Mouse (Mus musculus) neural tube, embryonic 12.5 days (tissue): ENCODE measurements around the gene Nudt8. TPM values are rescaled to one million over a fixed set of nuclear protein-coding genes. Genes with fewer than 3 reads are reported as not detected.
A peak's percentile ranks its signal among the peaks of the same experiment; 100 is the strongest.

Source experiments
- ATAC-seq: fragments of 200-750 bp; cut with Nextera tagmentation; 2 replicates; pipeline ENCODE4 v1.8.0; 2017; ENCODE audit warnings: low read depth, mild to moderate bottlenecking, moderate TSS enrichment, moderate library complexity; ENCODE audit not compliant: low FRiP score
- H3K27ac ChIP-seq: fragments of 300-500 bp; sonication (generic); 2 replicates; pipeline ENCODE4 v1.5.1; 2016
- H3K27me3 ChIP-seq: fragments of 300-500 bp; sonication (generic); replicated peaks from 2 replicates; pipeline ENCODE4 v1.6.1; 2016; ENCODE audit warnings: mild to moderate bottlenecking
- H3K36me3 ChIP-seq: fragments of 300-500 bp; sonication (generic); 2 replicates; pipeline ENCODE4 v1.6.1; 2016; ENCODE audit warnings: mild to moderate bottlenecking
- H3K4me1 ChIP-seq: fragments of 300-500 bp; sonication (generic); 2 replicates; pipeline ENCODE4 v1.6.1; 2016
- H3K4me2 ChIP-seq: fragments of 300-500 bp; sonication (generic); replicated peaks from 2 replicates; pipeline ENCODE4 v1.6.1; 2016; ENCODE audit warnings: mild to moderate bottlenecking
- H3K4me3 ChIP-seq: fragments of 300-500 bp; sonication (generic); 2 replicates; pipeline ENCODE4 v1.5.1; 2016
- H3K9ac ChIP-seq: fragments of 300-500 bp; sonication (generic); 2 replicates; pipeline ENCODE4 v1.6.1; 2016; ENCODE audit warnings: mild to moderate bottlenecking
- H3K9me3 ChIP-seq: fragments of 300-500 bp; sonication (generic); 2 replicates; pipeline ENCODE4 v1.6.1; 2016; ENCODE audit warnings: mild to moderate bottlenecking
- WGBS: fragments of 180-500 bp; shearing (Covaris S2); methylation state at CpG from one replicate; pipeline ENCODE4 v1.1.7; 2016; 5-methylcytosine and 5-hydroxymethylcytosine counted together
- polyA plus RNA-seq: library from polyadenylated mRNA; unstranded; fragments of >200 nt; fragmentation: Nextera tagmentation; extraction: Ambion mirVana; gene quantifications from 2 replicates; pipeline ENCODE4 v1.2.1, GENCODE M21; 2016

Nudt8 gene
- polyA plus RNA-seq, 1 experiment from 2014 or later: 20.6 TPM

GRCm38 (mm10) chr19:4003112-4003511 lies 2.7 kb downstream of the Nudt8 start, which contains the start of gene Doc2g:
Gene Doc2g, plus strand, starts transcription at chr19:4003313.
- no peak within 1 kb of the TSS for H3K9ac ChIP-seq
- peaks cover 17% of the 10 kb centered on the region for H3K4me1 ChIP-seq
- no peak within 1 kb of the TSS for H3K4me3 ChIP-seq
- H3K4me2 ChIP-seq: no peak within 1 kb of the TSS
- no peaks in the 10 kb centered on the region for H3K9me3 ChIP-seq
- no peak within 1 kb of the TSS for H3K27ac ChIP-seq
- WGBS: 84% methylated on average over 1 of the region's 1 CpGs
- ATAC-seq: no peak
- H3K36me3 ChIP-seq: peaks cover 33% of the 10 kb centered on the region
- H3K27me3 ChIP-seq: no peaks in the 10 kb centered on the region

GRCm38 (mm10) chr19:4003641-4004040 lies 3.3 kb downstream of the Nudt8 start:
- 81% methylated on average over 12 of the region's 12 CpGs for WGBS
- no peak overlapping the region for H3K4me2 ChIP-seq
- no peak overlapping the region for H3K27ac ChIP-seq
- peaks cover 38% of the 10 kb centered on the region for H3K36me3 ChIP-seq
- no peaks in the 10 kb centered on the region for H3K9me3 ChIP-seq
- peaks cover 17% of the 10 kb centered on the region for H3K4me1 ChIP-seq
- H3K9ac ChIP-seq: no peak overlapping the region
- no peaks in the 10 kb centered on the region for H3K27me3 ChIP-seq
- no peak for ATAC-seq
- H3K4me3 ChIP-seq: no peak overlapping the region

- Histone ChIP-seq H3K36me3 (peaks cover 45% of the 10 kb centered on the region), H3K27ac (no peak overlapping the region), H3K4me2 (no peak overlapping the region), H3K4me3 (no peak overlapping the region), H3K4me1 (peaks cover 17% of the 10 kb centered on the region), H3K9ac (no peak overlapping the region), H3K27me3 (no peaks in the 10 kb centered on the region), H3K9me3 (no peaks in the 10 kb centered on the region)
- ATAC-seq: no peak
- 88% methylated on average over 15 of the region's 15 CpGs for WGBS
These were observed 4.0 kb downstream of the Nudt8 start for GRCm38 (mm10) chr19:4004331-4004730.

GRCm38 (mm10) chr19:4005091-4005490 lies 4.7 kb downstream of the Nudt8 start:
- no peaks in the 10 kb centered on the region for H3K9me3 ChIP-seq
- no peak overlapping the region for H3K27ac ChIP-seq
- peaks cover 53% of the 10 kb centered on the region for H3K36me3 ChIP-seq

GRCm38 (mm10) chr19:4005971-4006370 lies 5.6 kb downstream of the Nudt8 start:
- WGBS: 92% methylated on average over 8 of the region's 8 CpGs
- H3K27ac ChIP-seq: no peak overlapping the region
- no peaks in the 10 kb centered on the region for H3K27me3 ChIP-seq
- no peak overlapping the region for H3K4me3 ChIP-seq
- no peak overlapping the region for H3K9ac ChIP-seq
- no peaks in the 10 kb centered on the region for H3K9me3 ChIP-seq
- H3K4me2 ChIP-seq: no peak overlapping the region
- ATAC-seq: no peak
- H3K36me3 ChIP-seq: peaks cover 57% of the 10 kb centered on the region
- peaks cover 9% of the 10 kb centered on the region for H3K4me1 ChIP-seq

More at GRCm38 (mm10) chr19:4005091-4005490, 4.7 kb downstream of the Nudt8 start:
- no peak for ATAC-seq
- WGBS: 88% methylated on average over 9 of the region's 9 CpGs
- no peak overlapping the region for H3K4me2 ChIP-seq
- H3K9ac ChIP-seq: no peak overlapping the region
- H3K4me1 ChIP-seq: peaks cover 12% of the 10 kb centered on the region
- H3K27me3 ChIP-seq: no peaks in the 10 kb centered on the region
- no peak overlapping the region for H3K4me3 ChIP-seq

- peaks cover 44% of the 10 kb centered on the region for H3K36me3 ChIP-seq
- no peaks in the 10 kb centered on the region for H3K27me3 ChIP-seq
- H3K9ac ChIP-seq: no peak overlapping the region
- peaks cover 6% of the 10 kb centered on the region for H3K4me1 ChIP-seq
- 92% methylated on average over 5 of the region's 5 CpGs for WGBS
- no peak overlapping the region for H3K4me3 ChIP-seq
- H3K27ac ChIP-seq: no peak overlapping the region
- H3K9me3 ChIP-seq: no peaks in the 10 kb centered on the region
- peak overlapping the region; percentile 67; the same call in 1 of the 2 replicates for H3K4me2 ChIP-seq
- no peak for ATAC-seq
These were observed 10.7 kb downstream of the Nudt8 start for GRCm38 (mm10) chr19:4011086-4011485.

- WGBS: under 1% methylated on average over 45 of the region's 45 CpGs
- peak within 1 kb of the TSS; percentile 80 for H3K4me3 ChIP-seq
- H3K27ac ChIP-seq: no peak within 1 kb of the TSS
- H3K36me3 ChIP-seq: peaks cover 30% of the 10 kb centered on the region
- no peaks in the 10 kb centered on the region for H3K27me3 ChIP-seq
- no peaks in the 10 kb centered on the region for H3K9me3 ChIP-seq
- peak; percentile 100 for ATAC-seq
- H3K4me2 ChIP-seq: peak within 1 kb of the TSS; percentile 67
- H3K4me1 ChIP-seq: peaks cover 6% of the 10 kb centered on the region
- peak within 1 kb of the TSS; percentile 78 for H3K9ac ChIP-seq
These were observed 12.1 kb downstream of the Nudt8 start, which contains the start of gene Ndufv1 for GRCm38 (mm10) chr19:4012432-4013022. Gene Ndufv1, minus strand, starts transcription at chr19:4012806.

- 23% methylated on average over 9 of the region's 9 CpGs for WGBS
- peak; percentile 53; the same call in 1 of the 2 replicates for ATAC-seq
- H3K4me2 ChIP-seq: peak overlapping the region; percentile 67
- 0 out of 2 replicates have a peak overlapping the region, but pooled peaks have one; percentile 6 for H3K9ac ChIP-seq
- H3K27ac ChIP-seq: no peak overlapping the region
- H3K4me3 ChIP-seq: peak overlapping the region; percentile 24; the same call in 1 of the 2 replicates
- peaks cover 6% of the 10 kb centered on the region for H3K4me1 ChIP-seq
- H3K9me3 ChIP-seq: no peaks in the 10 kb centered on the region
- H3K36me3 ChIP-seq: peaks cover 24% of the 10 kb centered on the region
- no peaks in the 10 kb centered on the region for H3K27me3 ChIP-seq
These were observed 12.7 kb downstream of the Nudt8 start for GRCm38 (mm10) chr19:4013066-4013465.

GRCm38 (mm10) chr19:4014802-4015201 lies 14.4 kb downstream of the Nudt8 start:
- Histone ChIP-seq H3K9me3 (no peaks in the 10 kb centered on the region), H3K4me1 (peaks cover 6% of the 10 kb centered on the region), H3K9ac (no peak overlapping the region), H3K36me3 (peaks cover 7% of the 10 kb centered on the region; the same call in 1 of the 2 replicates), H3K27ac (no peak overlapping the region), H3K27me3 (0 out of 2 replicates have a peak, but pooled peaks cover 3% of the 10 kb centered on the region), H3K4me3 (no peak overlapping the region), H3K4me2 (no peak overlapping the region)
- no peak for ATAC-seq

GRCm38 (mm10) chr19:4015635-4016034 lies 15.3 kb downstream of the Nudt8 start:
- Histone ChIP-seq H3K27ac (no peak overlapping the region), H3K4me1 (peaks cover 6% of the 10 kb centered on the region), H3K4me3 (no peak overlapping the region), H3K9me3 (no peaks in the 10 kb centered on the region), H3K27me3 (0 out of 2 replicates have a peak, but pooled peaks cover 3% of the 10 kb centered on the region), H3K9ac (no peak overlapping the region), H3K36me3 (no peaks in the 10 kb centered on the region), H3K4me2 (no peak overlapping the region)
- no peak for ATAC-seq
- WGBS: 70% methylated on average over 5 of the region's 5 CpGs

GRCm38 (mm10) chr19:4017921-4018587 lies 17.7 kb downstream of the Nudt8 start:
- no peaks in the 10 kb centered on the region for H3K36me3 ChIP-seq
- H3K4me3 ChIP-seq: no peak overlapping the region
- no peaks in the 10 kb centered on the region for H3K4me1 ChIP-seq
- H3K27me3 ChIP-seq: 0 out of 2 replicates have a peak, but pooled peaks cover 3% of the 10 kb centered on the region
- no peaks in the 10 kb centered on the region for H3K9me3 ChIP-seq
- H3K9ac ChIP-seq: no peak overlapping the region
- no peak overlapping the region for H3K27ac ChIP-seq
- H3K4me2 ChIP-seq: no peak overlapping the region
- ATAC-seq: no peak
- WGBS: 68% methylated on average over 10 of the region's 10 CpGs

- Histone ChIP-seq H3K9me3 (no peaks in the 10 kb centered on the region), H3K4me3 (no peak overlapping the region), H3K4me2 (no peak overlapping the region), H3K4me1 (no peaks in the 10 kb centered on the region), H3K9ac (no peak overlapping the region), H3K36me3 (no peaks in the 10 kb centered on the region), H3K27ac (no peak overlapping the region), H3K27me3 (0 out of 2 replicates have a peak, but pooled peaks cover 3% of the 10 kb centered on the region)
- ATAC-seq: no peak
- 29% methylated on average over 18 of the region's 18 CpGs for WGBS
These were observed 18.6 kb downstream of the Nudt8 start for GRCm38 (mm10) chr19:4018743-4019583.
